Mouse (Mus musculus): ENCODE measurements at regions not wholly inside any gene's neighbourhood (a gene's known extent, or its start where the extent isn't known, plus 50 kb on each side); places are given as distances from the start of the nearest gene placed in this dataset.

DNA sequence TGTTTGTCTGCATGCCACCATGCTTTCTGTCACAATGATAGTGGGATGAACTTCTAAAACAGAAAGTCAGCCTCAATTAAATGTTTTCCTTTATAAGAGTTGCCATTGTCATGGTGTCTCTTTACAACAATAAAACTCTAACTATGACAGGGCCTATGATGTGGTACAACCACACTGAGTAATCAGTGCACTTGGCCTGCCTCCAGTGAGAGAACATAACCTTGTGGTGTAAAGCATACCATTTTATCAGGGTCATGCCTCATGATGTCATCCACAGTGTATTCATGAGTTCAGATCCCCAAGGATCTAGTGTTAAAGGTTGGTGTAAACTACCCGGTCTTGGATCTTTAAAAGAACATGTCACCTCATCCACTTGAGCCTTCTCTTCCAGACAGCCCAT is 255.9 kb downstream of the Pla2g4a start:
- in situ Hi-C loops (cut with MboI; ENCODE audit: low pct_ligation_motif_present, low pct_unique_long_range_greater_than_20kb, low sequenced_read_pairs): no loop called here
- H3K9ac ChIP-seq (ENCODE audit: insufficient read depth, low read depth): no peak overlapping the region
- no peak overlapping the region for H3K4me3 ChIP-seq (replicated peaks in 1 of 3; ENCODE audit: low read depth in 2 of 3, low read length in 2 of 3, poor library complexity in 1 of 3)
- H3K27ac ChIP-seq (ENCODE audit: insufficient read depth, low read depth): no peak overlapping the region
- no peak for DNase-seq (ENCODE audit: extremely low read depth)
- no peaks in the 10 kb centered on the region for H3K27me3 ChIP-seq (replicated peaks)
- TF ChIP-seq MAZ (IDR thresholded peaks at IDR 0.05; ENCODE audit: low read depth, low read length): no peak
- TF ChIP-seq RCOR1 (conservative IDR thresholded peaks at IDR 0.05; ENCODE audit: low read depth, low read length): no peak
- TF ChIP-seq JUN (IDR thresholded peaks at IDR 0.05; ENCODE audit: insufficient read depth, low read depth, low read length): no peak
- H3K36me3 ChIP-seq (replicated peaks in 1 of 2; ENCODE audit: control insufficient read depth in 1 of 2, insufficient read depth in 1 of 2, low read length in 1 of 2): no peaks in the 10 kb centered on the region
- 0 out of 4 replicates have a peak, but pooled peaks cover 0 to 2% of the 10 kb centered on the region in 2 experiments for H3K4me1 ChIP-seq (ENCODE audit: control insufficient read depth in 1 of 2, insufficient read depth in 2 of 2)
- H3K9me3 ChIP-seq (replicated peaks; ENCODE audit: low read length): no peaks in the 10 kb centered on the region
- no peaks in the 10 kb centered on the region for H3K79me2 ChIP-seq (replicated peaks; ENCODE audit: control insufficient read depth, extremely low read depth, insufficient read depth, poor library complexity, severe bottlenecking)
- no peak overlapping the region for H3K4me2 ChIP-seq (ENCODE audit: insufficient read depth, low read depth, poor library complexity, severe bottlenecking)
- dilution Hi-C loops (cut with MboI; ENCODE audit: extremely low pct_ligation_motif_present, extremely low pct_unique_long_range_greater_than_20kb, low sequenced_read_pairs): no loop called here

- no peaks in the 10 kb centered on the region for H3K79me2 ChIP-seq (replicated peaks; ENCODE audit: control insufficient read depth, extremely low read depth, insufficient read depth, poor library complexity, severe bottlenecking)
- no peaks in the 10 kb centered on the region for H3K36me3 ChIP-seq (replicated peaks in 1 of 2; ENCODE audit: control insufficient read depth in 1 of 2, insufficient read depth in 1 of 2, low read length in 1 of 2)
- DNase-seq (ENCODE audit: extremely low read depth): no peak
- H3K27me3 ChIP-seq (replicated peaks): no peaks in the 10 kb centered on the region
- H3K9ac ChIP-seq (ENCODE audit: insufficient read depth, low read depth): no peak overlapping the region
- in situ Hi-C loops (cut with MboI; ENCODE audit: low pct_ligation_motif_present, low pct_unique_long_range_greater_than_20kb, low sequenced_read_pairs) (no loop called here), dilution Hi-C loops (cut with MboI; ENCODE audit: extremely low pct_ligation_motif_present, extremely low pct_unique_long_range_greater_than_20kb, low sequenced_read_pairs) (no loop called here)
- no peak overlapping the region for H3K4me2 ChIP-seq (ENCODE audit: insufficient read depth, low read depth, poor library complexity, severe bottlenecking)
- H3K27ac ChIP-seq (ENCODE audit: insufficient read depth, low read depth): no peak overlapping the region
- TF ChIP-seq E2F4 (IDR thresholded peaks at IDR 0.05; ENCODE audit: insufficient replicate concordance, low read depth, low read length) (no peak), JUN (IDR thresholded peaks at IDR 0.05; ENCODE audit: insufficient read depth, low read depth, low read length) (no peak), TCF12 (IDR thresholded peaks at IDR 0.05; ENCODE audit: low read depth, low read length) (no peak), MEF2A (IDR thresholded peaks at IDR 0.05; ENCODE audit: borderline replicate concordance, low read depth, low read length) (no peak), GABPA (IDR thresholded peaks at IDR 0.05; ENCODE audit: insufficient replicate concordance, low read depth, low read length) (no peak), CHD2 (IDR thresholded peaks at IDR 0.05; ENCODE audit: low read length) (no peak)
- no peaks in the 10 kb centered on the region for H3K9me3 ChIP-seq (replicated peaks; ENCODE audit: low read length)
- H3K4me1 ChIP-seq (ENCODE audit: control insufficient read depth in 1 of 2, insufficient read depth in 2 of 2): no peaks in the 10 kb centered on the region
- H3K4me3 ChIP-seq (replicated peaks in 1 of 3; ENCODE audit: low read depth in 2 of 3, low read length in 2 of 3, poor library complexity in 1 of 3): no peak overlapping the region
These were observed 261.7 kb downstream of the Pla2g4a start for GRCm38 (mm10) chr1:149699411-149699810.

- Histone ChIP-seq H3K27ac (ENCODE audit: insufficient read depth, low read depth) (no peak overlapping the region), H3K79me2 (replicated peaks; ENCODE audit: control insufficient read depth, extremely low read depth, insufficient read depth, poor library complexity, severe bottlenecking) (no peaks in the 10 kb centered on the region), H3K36me3 (replicated peaks in 1 of 2; ENCODE audit: control insufficient read depth in 1 of 2, insufficient read depth in 1 of 2, low read length in 1 of 2) (no peaks in the 10 kb centered on the region), H3K9ac (ENCODE audit: insufficient read depth, low read depth) (no peak overlapping the region), H3K4me3 (replicated peaks in 1 of 3; ENCODE audit: low read depth in 2 of 3, low read length in 2 of 3, poor library complexity in 1 of 3) (no peak overlapping the region), H3K27me3 (replicated peaks) (no peaks in the 10 kb centered on the region), H3K4me1 (ENCODE audit: control insufficient read depth in 1 of 2, insufficient read depth in 2 of 2) (no peaks in the 10 kb centered on the region), H3K4me2 (ENCODE audit: insufficient read depth, low read depth, poor library complexity, severe bottlenecking) (no peak overlapping the region), H3K9me3 (replicated peaks; ENCODE audit: low read length) (no peaks in the 10 kb centered on the region)
- TF ChIP-seq ZMIZ1 (IDR thresholded peaks at IDR 0.05; ENCODE audit: low read depth, low read length): no peak
- no peak for TF ChIP-seq PAX5 (IDR thresholded peaks at IDR 0.05; ENCODE audit: low read length)
- no peak for TF ChIP-seq SMC3 (IDR thresholded peaks at IDR 0.05; ENCODE audit: low read depth, low read length)
- TF ChIP-seq NELFE (IDR thresholded peaks at IDR 0.05; ENCODE audit: low read depth, low read length): no peak
- TF ChIP-seq RAD21 (IDR thresholded peaks at IDR 0.05; ENCODE audit: low read depth, low read length): no peak
- TF ChIP-seq MYC (IDR thresholded peaks at IDR 0.05; ENCODE audit: low read depth, low read length): no peak
- no peak for TF ChIP-seq BHLHE40 (IDR thresholded peaks at IDR 0.05; ENCODE audit: low read depth, low read length)
- TF ChIP-seq MAX (IDR thresholded peaks at IDR 0.05; ENCODE audit: low read length): no peak
- no peak for TF ChIP-seq CHD1 (IDR thresholded peaks at IDR 0.05; ENCODE audit: low read depth, low read length)
- TF ChIP-seq E2F4 (IDR thresholded peaks at IDR 0.05; ENCODE audit: insufficient replicate concordance, low read depth, low read length): no peak
- TF ChIP-seq JUN (IDR thresholded peaks at IDR 0.05; ENCODE audit: insufficient read depth, low read depth, low read length): no peak
- no peak for TF ChIP-seq GABPA (IDR thresholded peaks at IDR 0.05; ENCODE audit: insufficient replicate concordance, low read depth, low read length)
- TF ChIP-seq CHD2 (IDR thresholded peaks at IDR 0.05; ENCODE audit: low read length): no peak
- no peak for TF ChIP-seq ZKSCAN1 (IDR thresholded peaks at IDR 0.05; ENCODE audit: borderline replicate concordance, low read depth, low read length)
- TF ChIP-seq RCOR1 (conservative IDR thresholded peaks at IDR 0.05; ENCODE audit: low read depth, low read length): no peak
- TF ChIP-seq ZNF384 (IDR thresholded peaks at IDR 0.05; ENCODE audit: low read depth, low read length): no peak
- no peak for TF ChIP-seq SIN3A (IDR thresholded peaks at IDR 0.05; ENCODE audit: low read length)
- TF ChIP-seq MEF2A (IDR thresholded peaks at IDR 0.05; ENCODE audit: borderline replicate concordance, low read depth, low read length): no peak
- TF ChIP-seq NRF1 (IDR thresholded peaks at IDR 0.05; ENCODE audit: low read depth, low read length): no peak
- no peak for TF ChIP-seq ETS1 (conservative IDR thresholded peaks at IDR 0.05; ENCODE audit: low read depth, low read length)
- dilution Hi-C loops (cut with MboI; ENCODE audit: extremely low pct_ligation_motif_present, extremely low pct_unique_long_range_greater_than_20kb, low sequenced_read_pairs) (no loop called here), in situ Hi-C loops (cut with MboI; ENCODE audit: low pct_ligation_motif_present, low pct_unique_long_range_greater_than_20kb, low sequenced_read_pairs) (no loop called here)
- DNase-seq (ENCODE audit: extremely low read depth): no peak
These were observed 286.9 kb downstream of the Pla2g4a start for GRCm38 (mm10) chr1:149674166-149674565.

Measured in CH12.LX (cell line).